Mouse (Mus musculus) midbrain, embryonic 14.5 days (tissue): ENCODE results near the gene Aldh1l1. TPM values are rescaled to one million over a fixed set of nuclear protein-coding genes. Genes with fewer than 3 reads are reported as not detected.

ENCODE experiments used
- ATAC-seq: fragments of 200-750 bp; cut with Nextera tagmentation; 2 replicates; pipeline ENCODE4 v1.8.0; 2017; ENCODE audit warnings: moderate number of reproducible peaks, moderate library complexity; ENCODE audit not compliant: low FRiP score, low TSS enrichment
- DNase-seq: peaks from one replicate; pipeline ENCODE4 v3.0.0-alpha.2; 2015
- H3K27ac ChIP-seq: fragments of 300-500 bp; sonication (generic); replicated peaks from 2 replicates; pipeline ENCODE4 v1.5.1; 2014; ENCODE audit warnings: mild to moderate bottlenecking, low read depth, low read length, moderate library complexity
- H3K27me3 ChIP-seq: fragments of 300-500 bp; sonication (generic); 2 replicates; pipeline ENCODE4 v1.6.1; 2014; ENCODE audit warnings: low read length, control low read depth, mixed read lengths; ENCODE audit not compliant: control insufficient read depth, insufficient read depth
- H3K36me3 ChIP-seq: fragments of 300-500 bp; sonication (generic); 2 replicates; pipeline ENCODE4 v1.6.1; 2014; ENCODE audit warnings: low read length, control low read depth; ENCODE audit not compliant: control insufficient read depth, insufficient read depth
- H3K4me1 ChIP-seq: fragments of 300-500 bp; sonication (generic); 2 replicates; pipeline ENCODE4 v1.6.1; 2014; ENCODE audit warnings: mild to moderate bottlenecking, antibody characterized with exemption, low read length, control low read depth; ENCODE audit not compliant: control insufficient read depth, insufficient read depth
- H3K4me2 ChIP-seq: fragments of 300-500 bp; sonication (generic); 2 replicates; pipeline ENCODE4 v1.6.1; 2014; ENCODE audit warnings: mild to moderate bottlenecking, low read length, moderate library complexity
- H3K4me3 ChIP-seq: fragments of 300-500 bp; sonication (generic); replicated peaks from 2 replicates; pipeline ENCODE4 v1.5.1; 2014; ENCODE audit warnings: low read depth, low read length
- H3K9ac ChIP-seq: fragments of 300-500 bp; sonication (generic); replicated peaks from 2 replicates; pipeline ENCODE4 v1.6.1; 2014; ENCODE audit warnings: mild to moderate bottlenecking, low read length, moderate library complexity
- H3K9me3 ChIP-seq: fragments of 300-500 bp; sonication (generic); 2 replicates; pipeline ENCODE4 v1.6.1; 2016; ENCODE audit warnings: low read length, control low read depth, mixed read lengths; ENCODE audit not compliant: control insufficient read depth
- WGBS: fragments of 180-500 bp; shearing (Covaris S2); extraction: QIAGEN DNeasy Blood & Tissue Kit; methylation state at CpG from one replicate; pipeline ENCODE4 v1.1.7; 2014; 5-methylcytosine and 5-hydroxymethylcytosine counted together
- polyA plus RNA-seq: library from polyadenylated mRNA; unstranded; fragments of >200 nt; fragmentation: Nextera tagmentation; extraction: Ambion mirVana; gene quantifications from 2 replicates; pipeline ENCODE4 v1.2.1, GENCODE M21; 2014

Gene Aldh1l1
- polyA plus RNA-seq, 1 experiment from 2014 or later: 44.5 TPM

- WGBS: 83% methylated on average over 3 of the region's 3 CpGs
These were observed 32.7 kb downstream of the Aldh1l1 start for GRCm38 (mm10) chr6:90518892-90519291.

GRCm38 (mm10) chr6:90519375-90519774 lies 33.1 kb downstream of the Aldh1l1 start:
- H3K27me3 ChIP-seq: no peaks in the 10 kb centered on the region
- H3K36me3 ChIP-seq: no peaks in the 10 kb centered on the region
- WGBS: 72% methylated on average over 5 of the region's 5 CpGs
- no peak overlapping the region for H3K27ac ChIP-seq
- DNase-seq (no peak), ATAC-seq (no peak)
- H3K9ac ChIP-seq: no peak overlapping the region
- H3K4me3 ChIP-seq: no peak overlapping the region
- no peaks in the 10 kb centered on the region for H3K9me3 ChIP-seq
- no peak overlapping the region for H3K4me2 ChIP-seq
- H3K4me1 ChIP-seq: no peaks in the 10 kb centered on the region

More at GRCm38 (mm10) chr6:90518892-90519291, 32.7 kb downstream of the Aldh1l1 start:
- H3K27ac ChIP-seq: no peak overlapping the region
- H3K36me3 ChIP-seq: no peaks in the 10 kb centered on the region
- DNase-seq: no peak
- no peak overlapping the region for H3K4me2 ChIP-seq
- no peaks in the 10 kb centered on the region for H3K9me3 ChIP-seq
- no peak overlapping the region for H3K9ac ChIP-seq
- no peak for ATAC-seq
- no peak overlapping the region for H3K4me3 ChIP-seq
- H3K27me3 ChIP-seq: no peaks in the 10 kb centered on the region
- no peaks in the 10 kb centered on the region for H3K4me1 ChIP-seq

- Histone ChIP-seq H3K27me3 (no peaks in the 10 kb centered on the region), H3K36me3 (no peaks in the 10 kb centered on the region), H3K4me3 (no peak overlapping the region), H3K9ac (no peak overlapping the region), H3K27ac (no peak overlapping the region), H3K4me1 (no peaks in the 10 kb centered on the region), H3K9me3 (no peaks in the 10 kb centered on the region), H3K4me2 (no peak overlapping the region)
- ATAC-seq (no peak), DNase-seq (no peak)
- 73% methylated on average over 3 of the region's 3 CpGs for WGBS
These were observed 40.2 kb downstream of the Aldh1l1 start for GRCm38 (mm10) chr6:90526406-90526805.

GRCm38 (mm10) chr6:90529461-90530046 lies 43.3 kb downstream of the Aldh1l1 start:
- Histone ChIP-seq H3K36me3 (no peaks in the 10 kb centered on the region), H3K9ac (no peak overlapping the region; the same call in 1 of the 2 replicates), H3K9me3 (no peaks in the 10 kb centered on the region), H3K4me2 (no peak overlapping the region), H3K27ac (no peak overlapping the region), H3K4me3 (no peak overlapping the region), H3K4me1 (no peaks in the 10 kb centered on the region), H3K27me3 (no peaks in the 10 kb centered on the region)
- WGBS: 40% methylated on average over 2 of the region's 2 CpGs
- ATAC-seq (no peak), DNase-seq (peak; percentile 34)

GRCm38 (mm10) chr6:90532575-90533190 lies 46.5 kb downstream of the Aldh1l1 start:
- DNase-seq: no peak
- Histone ChIP-seq H3K27me3 (no peaks in the 10 kb centered on the region), H3K9ac (no peak overlapping the region), H3K4me2 (no peak overlapping the region), H3K4me1 (peaks cover 4% of the 10 kb centered on the region; the same call in 1 of the 2 replicates), H3K9me3 (no peaks in the 10 kb centered on the region), H3K4me3 (no peak overlapping the region), H3K27ac (no peak overlapping the region), H3K36me3 (no peaks in the 10 kb centered on the region)
- no peak for ATAC-seq
- WGBS: 95% methylated on average over 5 of the region's 7 CpGs

GRCm38 (mm10) chr6:90533505-90533904 lies 47.3 kb downstream of the Aldh1l1 start:
- WGBS: 89% methylated on average over 3 of the region's 3 CpGs
- peaks cover 4% of the 10 kb centered on the region; the same call in 1 of the 2 replicates for H3K4me1 ChIP-seq
- no peak overlapping the region for H3K9ac ChIP-seq
- H3K4me3 ChIP-seq: no peak overlapping the region
- H3K27me3 ChIP-seq: no peaks in the 10 kb centered on the region
- H3K27ac ChIP-seq: no peak overlapping the region
- H3K36me3 ChIP-seq: no peaks in the 10 kb centered on the region
- DNase-seq (no peak), ATAC-seq (no peak)
- no peaks in the 10 kb centered on the region for H3K9me3 ChIP-seq
- H3K4me2 ChIP-seq: no peak overlapping the region

GRCm38 (mm10) chr6:90534701-90535475 lies 48.7 kb downstream of the Aldh1l1 start:
- Histone ChIP-seq H3K27me3 (no peaks in the 10 kb centered on the region), H3K4me1 (peaks cover 4% of the 10 kb centered on the region; the same call in 1 of the 2 replicates), H3K36me3 (no peaks in the 10 kb centered on the region), H3K9ac (no peak overlapping the region), H3K4me3 (no peak overlapping the region), H3K27ac (peak overlapping the region; percentile 55), H3K9me3 (no peaks in the 10 kb centered on the region), H3K4me2 (no peak overlapping the region)
- ATAC-seq (peak; percentile 66), DNase-seq (peak; percentile 77)
- 57% methylated on average over 8 of the region's 8 CpGs for WGBS

GRCm38 (mm10) chr6:90536824-90537223 lies 50.6 kb downstream of the Aldh1l1 start:
- H3K9me3 ChIP-seq: no peaks in the 10 kb centered on the region
- no peaks in the 10 kb centered on the region for H3K27me3 ChIP-seq
- H3K4me2 ChIP-seq: no peak overlapping the region
- H3K36me3 ChIP-seq: no peaks in the 10 kb centered on the region
- DNase-seq: no peak
- no peak overlapping the region for H3K9ac ChIP-seq
- H3K4me1 ChIP-seq: peaks cover 4% of the 10 kb centered on the region; the same call in 1 of the 2 replicates
- WGBS: 79% methylated on average over 3 of the region's 3 CpGs
- ATAC-seq: no peak
- no peak overlapping the region for H3K27ac ChIP-seq
- H3K4me3 ChIP-seq: no peak overlapping the region
